Mouse (Mus musculus) mammary gland, adult 2 months (tissue): ENCODE data around the gene Gm21773. TPM values are rescaled to one million over a fixed set of nuclear protein-coding genes. Genes with fewer than 3 reads are reported as not detected.

Source experiments
- polyA plus RNA-seq: library from polyadenylated mRNA; depleted of rRNA; stranded (reverse); fragments of >200 nt; gene quantifications from 2 replicates; pipeline ENCODE4 v1.2.3, GENCODE M21; 2012; ENCODE audit warnings: low replicate concordance; rRNA removed

Gm21773 gene
- not detected in 2 replicates for polyA plus RNA-seq

DNA sequence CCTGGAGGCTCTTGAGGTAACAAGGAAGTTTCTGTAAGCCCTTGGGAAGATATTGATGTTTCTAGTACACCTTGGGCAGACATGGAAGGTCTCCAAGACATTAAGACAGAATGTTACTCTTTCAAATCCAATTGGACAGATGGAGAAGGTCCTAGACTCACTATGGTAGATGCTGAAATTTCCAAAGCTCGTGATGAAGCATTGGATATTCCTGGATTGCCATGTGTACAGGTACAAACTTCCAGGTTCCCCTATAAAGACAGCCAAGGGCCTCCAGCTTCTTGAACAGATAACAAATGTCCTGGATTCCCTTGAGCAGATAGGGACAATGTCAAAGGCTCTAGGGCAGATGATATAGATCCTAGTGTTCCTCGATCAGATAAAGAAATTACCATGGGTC lies at the start of gene Gm21773:
Gm21773 (minus strand) TSS at position 101 of the 400 bp plus-strand sequence.

